Mouse (Mus musculus): Measurements from ENCODE around the gene Ccdc120. TPM values are rescaled to one million over a fixed set of nuclear protein-coding genes. Genes with fewer than 3 reads are reported as not detected.
A peak's percentile ranks its signal among the peaks of the same experiment; 100 is the strongest.
"Not testable (repeated sequence)": the region's sequence is repeated elsewhere in the genome, so short reads cannot be mapped to it uniquely, and the experiment has no call there.

The Ccdc120 gene
- total RNA-seq, 2 experiments from 2014 or later = 1.0 to 1.5 TPM

GRCm38 (mm10) chrX:7753627-7754026, 2.9 kb upstream of the Ccdc120 start:
- DNase-seq = not testable (repeated sequence)

- no peak for DNase-seq
These were observed 5.3 kb downstream of the Ccdc120 start for GRCm38 (mm10) chrX:7745429-7745828.

GRCm38 (mm10) chrX:7744940-7745339, 5.8 kb downstream of the Ccdc120 start:
- no peak for DNase-seq

GRCm38 (mm10) chrX:7743470-7743869, 7.2 kb downstream of the Ccdc120 start:
- DNase-seq = no peak

GRCm38 (mm10) chrX:7741103-7741502, 9.6 kb downstream of the Ccdc120 start:
- no peak for DNase-seq

- DNase-seq = no peak
These were observed 10.5 kb downstream of the Ccdc120 start for GRCm38 (mm10) chrX:7740082-7740819.

GRCm38 (mm10) chrX:7739336-7740081, 11.2 kb downstream of the Ccdc120 start:
- DNase-seq = no peak

- peak; percentile 77 for DNase-seq
These were observed 17.0 kb downstream of the Ccdc120 start for GRCm38 (mm10) chrX:7733571-7734156.

GRCm38 (mm10) chrX:7728922-7729265, 21.8 kb downstream of the Ccdc120 start:
- DNase-seq = no peak

- DNase-seq = peak; percentile 51
These were observed 22.3 kb downstream of the Ccdc120 start, which contains the start of gene Praf2 for GRCm38 (mm10) chrX:7728215-7728921. Gene Praf2, plus strand, starts transcription at chrX:7728439.

GRCm38 (mm10) chrX:7727176-7727575, 23.5 kb downstream of the Ccdc120 start:
- no peak for DNase-seq

- no peak for DNase-seq
These were observed 24.9 kb downstream of the Ccdc120 start for GRCm38 (mm10) chrX:7725841-7726240.

GRCm38 (mm10) chrX:7724135-7724534, 26.6 kb downstream of the Ccdc120 start:
- no peak for DNase-seq

GRCm38 (mm10) chrX:7722691-7723090, 28.0 kb downstream of the Ccdc120 start:
- no peak for DNase-seq

GRCm38 (mm10) chrX:7722282-7722611, 28.5 kb downstream of the Ccdc120 start:
- no peak for DNase-seq

- peak; percentile 56 for DNase-seq
These were observed 29.0 kb downstream of the Ccdc120 start, which contains the start of gene Gm45208 for GRCm38 (mm10) chrX:7721514-7722281. Gene Gm45208, plus strand, starts transcription at chrX:7722245.

GRCm38 (mm10) chrX:7716058-7716457, 34.6 kb downstream of the Ccdc120 start:
- DNase-seq = not testable (repeated sequence)

- DNase-seq = peak; percentile 80
These were observed 36.4 kb downstream of the Ccdc120 start, which contains the start of gene Wdr45 for GRCm38 (mm10) chrX:7714135-7714899. Gene Wdr45, plus strand, starts transcription at chrX:7714333.

GRCm38 (mm10) chrX:7713764-7714134, 37.0 kb downstream of the Ccdc120 start:
- DNase-seq = not testable (repeated sequence)

- peak; percentile 57 for DNase-seq
These were observed 53.7 kb downstream of the Ccdc120 start, which contains the start of gene Gpkow for GRCm38 (mm10) chrX:7696954-7697381. Gene Gpkow, plus strand, starts transcription at chrX:7697131.

- no peak for DNase-seq
These were observed 54.2 kb downstream of the Ccdc120 start for GRCm38 (mm10) chrX:7696520-7696919.

Data from gastrocnemius, postnatal 10 days (tissue).